Mouse (Mus musculus) stomach, embryonic 16.5 days (tissue): ENCODE results near the gene Spatc1l. TPM values are rescaled to one million over a fixed set of nuclear protein-coding genes. Genes with fewer than 3 reads are reported as not detected.

Source experiments
- ATAC-seq: fragments of 200-750 bp; cut with Nextera tagmentation; 2 replicates; pipeline ENCODE4 v1.8.0; 2017; ENCODE audit warnings: moderate number of reproducible peaks, moderate TSS enrichment; ENCODE audit not compliant: insufficient read depth, low FRiP score
- H3K27ac ChIP-seq: fragments of 300-500 bp; sonication (generic); 2 replicates; pipeline ENCODE4 v1.5.1; 2014; ENCODE audit warnings: low read length
- H3K27me3 ChIP-seq: fragments of 300-500 bp; sonication (generic); 2 replicates; pipeline ENCODE4 v1.6.1; 2014; ENCODE audit warnings: low read length, control low read depth, mixed read lengths; ENCODE audit not compliant: control insufficient read depth, insufficient read depth
- H3K36me3 ChIP-seq: fragments of 300-500 bp; sonication (generic); 2 replicates; pipeline ENCODE4 v1.6.1; 2014; ENCODE audit warnings: low read length; ENCODE audit not compliant: control insufficient read depth, insufficient read depth
- H3K4me1 ChIP-seq: fragments of 300-500 bp; sonication (generic); 2 replicates; pipeline ENCODE4 v1.6.1; 2014; ENCODE audit warnings: low read length, control low read depth, mixed read lengths; ENCODE audit not compliant: control insufficient read depth, insufficient read depth
- H3K4me2 ChIP-seq: fragments of 300-500 bp; sonication (generic); 2 replicates; pipeline ENCODE4 v1.6.1; 2014; ENCODE audit warnings: low read depth, low read length, mixed read lengths
- H3K4me3 ChIP-seq: fragments of 300-500 bp; sonication (generic); replicated peaks from 2 replicates; pipeline ENCODE4 v1.5.1; 2014; ENCODE audit warnings: mild to moderate bottlenecking, low read length
- H3K9ac ChIP-seq: fragments of 300-500 bp; sonication (generic); 2 replicates; pipeline ENCODE4 v1.6.1; 2014; ENCODE audit warnings: low read length
- H3K9me3 ChIP-seq: fragments of 300-500 bp; sonication (generic); replicated peaks from 2 replicates; pipeline ENCODE4 v1.6.1; 2016; ENCODE audit warnings: low read length, control low read depth; ENCODE audit not compliant: control insufficient read depth
- WGBS: fragments of 180-500 bp; shearing (Covaris S2); extraction: QIAGEN DNeasy Blood & Tissue Kit; methylation state at CpG from one replicate; pipeline ENCODE4 v1.1.7; 2014; 5-methylcytosine and 5-hydroxymethylcytosine counted together
- polyA plus RNA-seq: library from polyadenylated mRNA; unstranded; fragments of >200 nt; fragmentation: Nextera tagmentation; extraction: Ambion mirVana; gene quantifications from 2 replicates; pipeline ENCODE4 v1.2.1, GENCODE M21; 2015

The Spatc1l gene
- polyA plus RNA-seq, 1 experiment from 2014 or later, result not detected

DNA sequence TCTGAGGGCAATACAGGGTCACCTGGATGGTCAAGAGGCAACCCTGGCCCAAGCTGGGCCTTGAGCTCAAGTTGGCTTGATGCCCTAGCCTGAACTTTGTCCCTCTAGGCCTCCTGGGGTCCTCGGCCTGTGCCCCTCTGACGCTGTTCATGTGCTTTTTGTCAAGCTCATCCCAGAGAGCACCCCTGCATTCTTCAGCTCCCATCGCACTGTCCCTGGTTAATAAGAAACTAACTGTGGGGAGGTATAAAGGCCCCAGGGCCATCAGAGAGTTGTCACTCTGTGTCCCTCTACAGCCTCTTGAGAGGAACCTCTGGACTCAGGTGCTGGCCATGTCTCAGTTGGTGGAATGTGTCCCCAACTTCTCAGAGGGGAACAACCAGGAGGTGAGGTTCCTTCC, 13.3 kb downstream of the Spatc1l start, which contains the start of gene Ftcd:
Gene Ftcd, plus strand, starts transcription at position 275 of the 400 bp plus-strand sequence.
- no peaks in the 10 kb centered on the region for H3K36me3 ChIP-seq
- ATAC-seq, result no peak
- 75% methylated on average over 3 of the region's 3 CpGs for WGBS

DNA sequence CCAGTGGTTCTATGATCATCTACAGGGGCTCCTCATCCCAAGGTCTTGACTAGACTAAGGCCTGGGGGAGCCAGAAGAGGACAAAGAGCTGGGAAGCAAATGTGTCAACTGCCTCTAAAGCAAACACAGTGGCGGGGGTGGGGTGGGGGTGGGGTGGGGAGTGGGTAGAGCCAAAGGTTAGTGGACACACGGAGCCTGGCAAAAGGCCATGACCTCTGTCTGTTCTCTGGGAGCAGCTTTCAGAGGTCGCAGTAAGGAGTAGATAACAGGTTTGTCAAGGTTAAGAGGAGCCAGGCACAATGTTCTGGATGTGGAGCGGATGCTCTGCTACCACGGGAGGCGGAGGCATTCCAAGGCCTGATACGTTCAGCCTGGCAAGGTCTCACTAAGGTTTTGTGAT, 14.8 kb downstream of the Spatc1l start:
- Histone ChIP-seq H3K27ac (no peak overlapping the region), H3K4me1 (no peaks in the 10 kb centered on the region), H3K27me3 (no peaks in the 10 kb centered on the region), H3K4me3 (no peak overlapping the region), H3K4me2 (no peak overlapping the region), H3K36me3 (no peaks in the 10 kb centered on the region), H3K9ac (no peak overlapping the region), H3K9me3 (no peaks in the 10 kb centered on the region)
- no peak for ATAC-seq
- WGBS, result 63% methylated on average over 7 of the region's 7 CpGs

More for the DNA sequence above, 13.3 kb downstream of the Spatc1l start, which contains the start of gene Ftcd:
- no peak within 1 kb of the TSS for H3K4me3 ChIP-seq
- H3K9ac ChIP-seq, result no peak within 1 kb of the TSS; the same call in 1 of the 2 replicates
- H3K27me3 ChIP-seq, result no peaks in the 10 kb centered on the region
- H3K27ac ChIP-seq, result no peak within 1 kb of the TSS
- no peaks in the 10 kb centered on the region for H3K9me3 ChIP-seq
- no peaks in the 10 kb centered on the region for H3K4me1 ChIP-seq
- no peak within 1 kb of the TSS for H3K4me2 ChIP-seq

DNA sequence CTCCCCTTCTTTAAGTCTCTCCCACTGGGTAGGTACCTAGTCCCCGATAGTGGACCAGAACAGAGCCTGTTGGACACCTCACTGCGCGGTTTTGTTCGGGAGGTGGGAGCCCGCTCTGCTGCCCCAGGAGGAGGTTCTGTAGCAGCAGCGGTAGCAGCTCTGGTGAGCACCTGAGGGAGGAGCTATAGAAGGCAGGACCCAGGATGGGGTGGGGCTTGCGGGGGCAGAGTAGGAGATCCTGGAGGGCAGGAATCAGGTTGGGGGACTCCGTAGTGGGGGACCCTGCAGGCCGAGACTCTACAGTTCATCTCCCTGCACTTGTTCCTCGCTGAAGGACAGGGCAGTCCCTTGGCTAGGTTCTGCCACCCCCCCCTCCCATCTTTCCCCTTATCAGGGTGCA, 22.1 kb downstream of the Spatc1l start:
- no peak for ATAC-seq
- Histone ChIP-seq H3K9me3 (no peaks in the 10 kb centered on the region), H3K9ac (no peak overlapping the region), H3K36me3 (no peaks in the 10 kb centered on the region), H3K27me3 (no peaks in the 10 kb centered on the region), H3K4me3 (no peak overlapping the region), H3K4me2 (peak overlapping the region; percentile 34; the same call in 1 of the 2 replicates), H3K4me1 (no peaks in the 10 kb centered on the region), H3K27ac (no peak overlapping the region)
- WGBS, result 15% methylated on average over 10 of the region's 10 CpGs

DNA sequence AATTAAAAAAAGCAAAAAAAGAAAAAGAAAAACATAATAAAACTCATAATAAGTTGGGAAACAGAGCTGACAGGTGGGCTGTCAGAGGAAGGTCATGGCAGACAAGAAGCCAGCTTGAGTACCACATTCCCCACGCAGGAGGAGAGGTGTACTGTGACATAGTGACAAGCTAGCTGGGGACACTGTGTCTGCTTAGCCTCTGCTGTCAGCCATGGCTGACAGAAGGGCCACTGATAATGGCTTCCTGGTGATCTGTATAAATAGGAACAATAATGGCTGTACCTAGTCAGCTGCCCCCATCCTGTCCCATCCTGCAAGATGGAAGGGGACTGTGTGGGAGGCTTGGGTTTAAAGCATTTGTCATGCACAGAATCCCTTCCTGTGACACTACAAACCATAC, 24.1 kb downstream of the Spatc1l start:
- Histone ChIP-seq H3K4me3 (no peak overlapping the region), H3K4me1 (no peaks in the 10 kb centered on the region), H3K36me3 (no peaks in the 10 kb centered on the region), H3K4me2 (no peak overlapping the region), H3K9me3 (no peaks in the 10 kb centered on the region), H3K27ac (no peak overlapping the region), H3K9ac (no peak overlapping the region), H3K27me3 (no peaks in the 10 kb centered on the region)
- 25% methylated on average over 1 of the region's 1 CpGs for WGBS
- ATAC-seq, result no peak

DNA sequence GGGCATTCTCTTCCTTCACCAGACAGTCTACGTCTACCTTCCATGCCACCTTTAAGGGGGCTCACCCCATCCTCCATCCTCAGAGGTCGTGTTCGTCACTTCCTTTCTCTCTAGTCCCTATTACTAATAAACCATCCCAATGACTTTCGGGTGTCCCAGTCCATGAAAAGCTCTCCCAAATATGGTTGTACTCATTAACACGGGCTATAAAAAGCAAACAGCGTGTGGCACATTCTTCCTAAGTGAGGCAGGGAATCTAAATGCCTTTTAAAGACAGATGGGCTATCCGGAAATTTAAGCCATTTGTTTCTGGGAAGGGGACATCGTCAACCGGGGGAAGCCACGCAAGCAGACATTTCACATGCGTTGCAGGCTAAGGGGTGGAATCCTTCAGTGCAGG, 28.1 kb downstream of the Spatc1l start:
- no peak overlapping the region for H3K4me3 ChIP-seq
- H3K27ac ChIP-seq, result no peak overlapping the region
- ATAC-seq, result no peak
- no peak overlapping the region for H3K9ac ChIP-seq
- H3K36me3 ChIP-seq, result no peaks in the 10 kb centered on the region
- WGBS, result 76% methylated on average over 11 of the region's 11 CpGs
- no peaks in the 10 kb centered on the region for H3K4me1 ChIP-seq
- H3K27me3 ChIP-seq, result no peaks in the 10 kb centered on the region
- H3K9me3 ChIP-seq, result no peaks in the 10 kb centered on the region
- H3K4me2 ChIP-seq, result no peak overlapping the region

DNA sequence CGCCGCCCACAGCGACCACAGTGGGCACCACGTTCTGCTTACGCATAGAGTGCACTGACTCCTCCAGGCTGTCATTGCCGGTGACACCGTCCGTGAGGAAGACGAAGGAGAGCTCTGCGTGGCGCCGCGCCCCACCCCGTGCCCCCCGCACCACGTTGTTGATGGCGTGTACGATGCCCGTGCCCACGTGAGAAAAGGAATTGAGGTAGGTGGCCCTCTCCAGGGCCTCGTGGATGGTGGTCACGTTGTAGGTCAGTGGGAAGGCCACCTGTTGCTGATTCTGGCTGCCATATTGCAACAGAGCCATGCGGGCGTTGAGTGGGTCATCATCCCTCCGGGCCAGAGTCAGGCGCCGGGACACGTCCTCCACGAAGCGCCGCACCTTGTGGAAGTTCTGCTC, 34.3 kb downstream of the Spatc1l start:
- H3K4me3 ChIP-seq, result no peak overlapping the region
- no peak overlapping the region for H3K4me2 ChIP-seq
- no peak overlapping the region for H3K9ac ChIP-seq
- H3K36me3 ChIP-seq, result no peaks in the 10 kb centered on the region; the same call in 1 of the 2 replicates
- H3K4me1 ChIP-seq, result no peaks in the 10 kb centered on the region
- no peaks in the 10 kb centered on the region for H3K9me3 ChIP-seq
- H3K27me3 ChIP-seq, result no peaks in the 10 kb centered on the region
- ATAC-seq, result peak; percentile 15; the same call in 1 of the 2 replicates
- H3K27ac ChIP-seq, result no peak overlapping the region
- WGBS, result 89% methylated on average over 31 of the region's 31 CpGs

DNA sequence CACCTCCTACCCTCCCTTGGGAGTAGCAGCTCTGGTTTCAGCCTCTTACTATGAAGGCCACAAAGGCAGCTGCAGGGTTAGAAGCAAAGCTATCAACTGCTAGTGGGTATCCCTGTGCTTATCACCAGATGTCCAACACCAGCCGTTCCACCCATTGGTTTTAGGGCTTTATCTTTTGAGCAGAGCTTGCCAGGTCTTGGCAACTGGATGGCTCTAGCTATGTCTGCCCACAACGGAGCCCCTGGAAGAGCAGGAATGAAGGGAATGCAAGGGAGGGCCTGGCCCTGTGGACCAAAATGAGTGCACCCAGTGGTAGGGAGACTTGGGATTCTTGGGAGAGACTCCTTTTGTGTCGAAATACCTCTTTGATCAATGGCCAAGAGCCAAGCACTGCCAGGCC, 40.6 kb downstream of the Spatc1l start:
- WGBS, result 69% methylated on average over 3 of the region's 3 CpGs
- Histone ChIP-seq H3K4me2 (no peak overlapping the region), H3K4me3 (no peak overlapping the region), H3K9ac (no peak overlapping the region), H3K4me1 (no peaks in the 10 kb centered on the region), H3K9me3 (no peaks in the 10 kb centered on the region), H3K27ac (no peak overlapping the region), H3K27me3 (no peaks in the 10 kb centered on the region), H3K36me3 (peaks cover 7% of the 10 kb centered on the region)
- no peak for ATAC-seq

DNA sequence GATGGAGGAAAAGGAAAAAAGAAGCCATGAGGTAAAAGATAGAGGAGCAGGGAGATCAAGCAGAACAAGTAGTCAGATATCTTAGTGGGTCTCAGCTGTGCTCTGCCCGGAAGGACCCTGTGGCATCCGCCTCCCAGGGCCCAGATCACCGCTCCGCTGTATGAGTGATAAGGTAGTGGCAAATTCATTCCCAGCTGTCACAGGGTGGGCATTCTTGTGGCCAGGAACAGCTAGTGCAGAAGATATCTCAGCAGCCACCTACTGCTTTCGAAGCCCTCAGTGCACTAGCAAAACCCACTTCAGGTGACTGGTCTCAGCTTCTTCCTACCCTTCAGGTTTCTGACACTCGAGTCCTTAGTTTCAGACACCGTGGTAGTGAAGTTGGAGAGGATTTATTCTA, 50.4 kb downstream of the Spatc1l start:
- WGBS, result 65% methylated on average over 7 of the region's 7 CpGs
- peaks cover 16% of the 10 kb centered on the region for H3K36me3 ChIP-seq
- H3K27ac ChIP-seq, result no peak overlapping the region
- H3K4me2 ChIP-seq, result no peak overlapping the region
- H3K9me3 ChIP-seq, result no peaks in the 10 kb centered on the region
- ATAC-seq, result no peak
- no peaks in the 10 kb centered on the region for H3K4me1 ChIP-seq
- H3K4me3 ChIP-seq, result no peak overlapping the region
- H3K9ac ChIP-seq, result no peak overlapping the region
- H3K27me3 ChIP-seq, result no peaks in the 10 kb centered on the region
